Mouse (Mus musculus) kidney, adult 10 weeks (tissue): Measurements from ENCODE around the gene Gpr173. TPM values are rescaled to one million over a fixed set of nuclear protein-coding genes. Genes with fewer than 3 reads are reported as not detected.

ENCODE experiments used
- polyA plus RNA-seq: library from polyadenylated mRNA; stranded (reverse); fragments of 350-450 nt; fragmentation: Illumina TruSeq; extraction: RNeasy Lipid Tissue Mini Kit (QIAGEN cat#74804); gene quantifications from one replicate; pipeline ENCODE4 v1.2.3, GENCODE M21; 2014; ENCODE audit warnings: low read depth, low replicate concordance

Gene Gpr173
- polyA plus RNA-seq, result 1.3 TPM

DNA sequence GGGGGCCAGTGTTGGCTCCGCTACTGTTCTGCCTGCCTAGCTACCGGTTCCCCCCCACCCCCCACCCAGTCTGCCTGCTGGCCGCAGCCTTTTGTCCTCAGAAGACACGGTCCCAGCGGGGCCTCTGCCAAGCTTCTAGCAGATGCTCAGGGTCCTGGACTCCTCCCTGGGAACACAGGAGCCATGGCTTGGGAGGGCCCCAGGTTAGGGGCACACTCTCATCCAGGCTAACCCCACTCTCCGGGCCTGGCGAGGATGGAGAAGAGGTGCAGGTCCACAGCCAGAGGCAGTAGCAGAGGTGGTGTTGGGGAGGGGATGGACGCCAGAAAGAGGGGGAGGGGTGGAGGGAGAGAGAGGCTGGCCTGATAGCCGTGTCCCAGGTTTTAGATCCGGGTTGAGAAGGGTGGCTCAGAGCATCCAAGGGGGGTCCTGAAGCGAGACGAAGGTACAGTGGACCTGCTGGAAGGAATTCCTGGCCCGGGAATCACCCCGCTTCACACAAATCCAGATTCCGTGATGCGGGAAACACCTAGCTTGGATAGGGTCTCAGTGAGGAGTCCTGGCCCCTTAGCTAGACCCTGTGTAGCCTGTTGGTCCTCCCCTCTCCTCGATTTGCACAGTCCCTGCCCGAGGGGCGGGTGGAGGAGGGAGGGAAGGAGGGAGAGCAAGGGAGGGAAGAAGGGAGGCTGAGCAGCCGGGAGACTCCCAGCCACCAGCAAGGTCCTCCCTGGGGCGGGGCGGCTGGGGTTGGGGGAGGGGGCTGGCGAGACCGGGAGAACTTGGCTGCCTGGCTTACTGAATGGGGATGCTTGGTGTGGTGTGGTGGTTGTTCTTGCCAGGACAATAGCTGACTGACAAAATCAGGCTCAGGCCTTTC lies at the start of gene Gpr173:
Gene Gpr173 (minus strand): TSS at position 308 of the 877 bp plus-strand sequence.

DNA sequence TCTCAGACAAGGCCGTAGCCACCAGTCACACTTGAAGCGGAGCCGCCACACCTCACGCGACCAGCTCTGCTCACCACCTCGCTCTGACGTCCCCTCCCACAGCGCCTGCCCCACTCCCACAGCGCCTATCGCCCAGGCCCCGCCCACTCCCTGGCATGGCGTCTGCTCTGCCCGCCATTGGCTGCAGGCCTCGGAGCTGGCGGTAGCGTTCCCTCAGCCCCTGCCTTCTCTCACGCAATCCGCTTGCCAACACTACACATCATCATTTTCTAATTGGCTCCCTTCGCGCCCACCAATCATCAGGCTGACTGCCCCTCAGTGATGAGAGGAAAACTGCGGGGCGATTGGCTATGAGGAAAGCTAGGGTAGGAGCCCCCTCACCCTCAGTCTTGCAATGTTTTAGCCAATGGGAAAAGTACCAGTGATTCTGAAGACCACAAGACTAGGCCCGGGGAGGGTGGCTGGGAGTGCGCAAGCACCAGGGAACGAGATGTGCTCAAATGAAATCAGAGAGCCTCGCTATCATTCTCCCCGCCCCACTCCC lies 26.1 kb downstream of the Gpr173 start, which contains the start of gene Tspyl2:
Gene Tspyl2 (minus strand): TSS at position 68 of the 544 bp plus-strand sequence.

DNA sequence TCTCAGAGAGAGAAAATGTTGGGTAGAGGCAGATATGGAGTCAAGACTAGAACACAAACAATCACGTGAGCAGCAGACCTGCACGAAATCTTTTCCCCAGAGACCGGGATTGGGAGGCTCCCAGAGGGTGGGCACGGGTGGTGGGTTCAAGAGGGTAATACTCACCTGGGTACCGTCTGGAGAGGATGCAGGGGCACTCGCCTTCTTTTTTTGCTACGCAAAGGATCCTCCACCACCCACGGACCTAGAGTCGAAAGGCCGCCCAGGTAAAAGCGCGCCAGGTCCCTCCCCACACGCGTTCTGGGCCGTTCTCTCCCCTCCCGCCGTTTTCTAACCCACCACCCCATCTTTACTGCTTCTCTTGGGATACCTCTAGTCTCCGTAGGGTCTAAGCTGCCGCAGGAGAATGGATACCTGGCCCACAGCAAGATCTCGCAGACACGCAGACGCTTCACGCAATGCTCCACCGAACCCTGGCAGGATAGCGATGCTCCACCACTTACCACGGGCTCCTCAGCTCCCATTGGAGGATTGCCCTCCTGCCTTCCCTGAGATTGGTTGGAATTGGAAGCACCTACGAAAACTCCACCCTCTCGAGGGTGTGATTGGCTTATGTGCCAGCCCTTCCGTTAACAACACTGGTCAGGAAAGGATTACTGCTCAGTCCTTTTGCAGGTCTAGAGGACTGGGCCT lies 41.4 kb downstream of the Gpr173 start, which contains the start of gene Kantr:
Gene Kantr (minus strand): TSS at position 500 of the 693 bp plus-strand sequence.

Other genes with a start within 250 kb of the Gpr173 start
- 7.4 TPM for gene Iqsec2, start 224.4 kb downstream of the Gpr173 start, polyA plus RNA-seq
- gene Kdm5c, start 135.7 kb downstream of the Gpr173 start, polyA plus RNA-seq, result 8.5 TPM
- gene Kantr, start 41.2 kb downstream of the Gpr173 start, polyA plus RNA-seq, result 16.6 TPM
- gene Tspyl2, start 26.3 kb downstream of the Gpr173 start, polyA plus RNA-seq, result 11.2 TPM
- gene Cldn34a, start 194.6 kb upstream of the Gpr173 start, polyA plus RNA-seq, result not detected